Mouse (Mus musculus) spleen, adult 2 months (tissue): ENCODE results near the gene Terb2.

ENCODE experiments used
- CTCF ChIP-seq: fragments of 200-500 bp; IDR thresholded peaks from 2 replicates; pipeline ENCODE4 v1.5.1; 2011; ENCODE audit warnings: mild to moderate bottlenecking, inconsistent platforms; ENCODE audit not compliant: insufficient read depth, insufficient read length, insufficient replicate concordance; ENCODE audit errors: extremely low read depth
- POLR2A ChIP-seq: fragments of 200-500 bp; IDR thresholded peaks from 2 replicates; pipeline ENCODE4 v1.6.1; 2011; ENCODE audit warnings: low read depth, low read length, inconsistent platforms

DNA sequence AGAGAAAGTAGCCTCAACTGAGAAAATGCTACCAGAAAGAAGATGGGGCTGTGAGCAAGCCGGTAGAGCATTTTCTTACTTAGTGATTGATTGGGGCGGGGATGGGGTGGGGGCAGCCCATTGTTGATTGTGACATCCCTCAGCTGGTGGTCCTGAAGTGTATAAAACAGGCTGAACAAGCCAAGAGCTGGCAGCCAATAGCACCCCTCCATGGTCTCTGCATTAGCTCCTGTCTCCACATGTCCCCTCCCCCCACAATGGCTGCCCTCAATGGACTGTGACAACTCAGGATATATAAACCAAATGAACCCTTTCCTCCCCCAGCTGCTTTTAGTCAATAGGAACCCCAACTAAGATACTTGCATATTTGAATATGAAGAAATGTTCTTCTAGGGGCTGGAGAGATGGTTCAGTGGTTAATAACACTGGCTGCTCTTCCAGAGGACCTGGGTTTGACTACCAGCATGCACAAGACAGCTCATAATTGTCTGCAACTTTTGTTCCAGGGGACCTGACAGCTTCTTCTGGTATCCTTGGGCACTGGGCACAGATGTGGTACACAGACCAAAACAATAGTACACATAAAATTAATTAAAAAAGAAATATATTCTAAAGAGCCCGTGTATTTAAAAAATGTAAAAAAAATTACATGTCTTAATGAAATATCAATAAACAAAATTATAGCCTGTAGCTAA is 24.6 kb downstream of the Terb2 start:
- TF ChIP-seq POLR2A (no peak), CTCF (no peak)
